Mouse (Mus musculus) right cerebral cortex, adult 18-20 months (tissue): ENCODE measurements around the gene Map3k3.
"Not testable (repeated sequence)": the region's sequence is repeated elsewhere in the genome, so short reads cannot be mapped to it uniquely, and the experiment has no call there.

Source experiments
- DNase-seq: peaks from one replicate; pipeline ENCODE4 v3.0.0; 2022; ENCODE audit warnings: mixed read lengths

Map3k3 gene

DNA sequence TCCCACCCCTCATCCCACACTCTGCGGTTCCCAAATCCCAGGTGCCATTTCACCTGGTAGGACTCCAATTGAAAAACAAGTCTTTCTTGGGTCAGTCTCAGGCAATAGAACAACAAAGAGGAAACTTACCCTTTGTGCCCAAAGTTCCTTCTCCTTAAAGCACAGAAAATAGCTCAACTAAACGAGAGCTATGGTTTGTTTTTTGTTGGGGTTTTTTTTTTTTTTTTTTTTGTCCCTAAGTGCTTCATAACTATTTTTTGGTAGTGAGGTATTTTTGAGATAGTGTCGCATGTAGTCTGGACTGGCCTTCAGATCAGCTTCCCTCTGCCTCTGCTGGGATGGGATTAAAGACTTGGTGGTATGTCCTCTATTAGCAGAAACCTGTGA, 109.7 kb downstream of the Map3k3 start:
- no peak for DNase-seq

DNA sequence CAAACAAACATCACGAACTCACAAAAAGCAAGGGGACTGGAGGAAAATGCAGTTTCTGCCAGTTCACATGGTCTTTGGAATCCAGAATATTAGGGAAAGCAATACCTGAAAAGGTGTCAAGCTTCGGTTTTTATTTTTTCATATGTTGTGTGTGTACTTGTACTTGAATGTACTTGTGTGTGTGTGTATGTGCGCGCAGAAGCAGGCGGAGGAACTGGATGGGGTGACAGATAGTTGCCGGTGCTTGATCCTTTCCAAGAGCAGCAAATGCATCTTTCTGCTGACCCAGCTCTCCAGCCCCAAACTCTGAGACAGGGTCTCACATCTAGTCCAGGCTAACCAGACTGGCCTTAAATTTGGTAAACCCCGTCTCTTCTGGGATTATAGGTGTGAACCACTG, 110.5 kb downstream of the Map3k3 start:
- DNase-seq: no peak

DNA sequence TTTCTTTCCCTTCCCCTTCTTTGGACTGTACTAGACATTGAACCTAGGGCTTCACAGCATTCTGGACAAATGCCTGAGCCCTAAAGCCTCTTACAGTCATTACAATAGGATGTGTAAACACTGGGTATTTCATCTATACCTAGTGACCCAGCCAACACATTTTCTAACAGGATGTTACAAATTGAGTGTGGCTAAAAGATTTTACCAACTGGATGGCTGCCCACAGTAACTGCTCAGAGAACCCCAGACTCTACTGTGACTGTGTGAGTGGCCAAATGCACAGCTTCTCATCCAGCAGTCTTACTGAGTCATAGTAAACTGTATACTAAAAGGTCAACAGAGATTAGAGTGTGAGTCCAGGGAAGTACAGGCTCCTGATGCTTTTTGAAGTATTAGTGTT, 110.9 kb downstream of the Map3k3 start:
- no peak for DNase-seq

DNA sequence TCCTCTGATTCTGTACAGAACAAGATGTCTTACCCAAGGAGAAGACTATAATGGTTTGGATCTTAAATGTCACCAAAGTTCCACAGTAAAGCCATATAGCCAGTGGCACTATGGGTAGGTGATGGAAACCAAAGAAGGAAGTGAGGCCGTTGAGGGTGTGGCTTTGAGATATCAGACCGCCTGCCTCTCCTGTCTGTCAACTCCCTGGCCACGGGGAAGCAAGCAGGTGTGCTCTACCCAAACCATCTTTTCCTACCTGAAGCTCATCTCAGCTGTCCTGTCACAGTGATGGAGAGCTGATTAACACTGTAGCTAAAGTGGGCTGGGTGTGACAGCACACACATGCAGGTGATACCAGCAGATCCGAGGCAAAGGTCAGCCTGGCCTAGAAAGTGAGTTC, 113.9 kb downstream of the Map3k3 start:
- DNase-seq: no peak

DNA sequence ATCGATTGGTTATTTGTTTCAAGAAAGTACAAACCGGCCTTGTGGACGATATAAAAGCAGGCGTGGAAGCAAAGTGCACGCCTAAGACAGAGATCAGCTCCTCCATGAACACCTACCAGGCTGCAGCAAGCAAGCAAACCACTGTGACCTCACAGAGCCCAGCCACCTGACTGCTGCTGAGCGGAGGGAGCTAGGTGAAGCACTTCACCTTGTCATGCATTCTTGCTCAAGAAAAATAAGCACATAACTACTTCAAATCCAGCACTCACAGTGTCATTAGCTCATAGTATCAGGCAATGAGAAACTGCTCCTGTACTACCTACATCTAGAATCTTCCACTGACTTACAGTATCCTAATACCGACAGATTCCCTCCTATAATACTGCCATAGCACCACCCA, 115.6 kb downstream of the Map3k3 start:
- not testable (repeated sequence) for DNase-seq

DNA sequence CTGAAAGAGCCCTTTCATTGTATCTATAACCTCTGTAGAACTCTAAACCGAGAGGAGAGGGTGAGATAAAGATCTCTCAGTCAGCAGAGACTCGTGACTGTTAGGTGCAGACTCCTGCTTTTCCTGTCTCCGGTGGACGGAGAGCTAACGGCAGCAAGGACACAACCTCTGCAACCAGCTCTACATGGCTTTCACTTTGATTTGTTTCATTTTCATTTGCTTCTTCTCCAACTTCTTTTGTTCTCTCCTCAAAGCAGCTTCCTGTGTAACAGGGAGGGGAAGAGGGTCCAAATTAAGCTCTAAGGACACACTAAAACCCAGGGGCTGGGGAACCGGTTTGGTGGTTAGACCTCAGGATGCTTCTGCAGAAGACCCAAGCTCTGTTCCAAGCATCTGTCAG, 116.3 kb downstream of the Map3k3 start:
- no peak for DNase-seq

DNA sequence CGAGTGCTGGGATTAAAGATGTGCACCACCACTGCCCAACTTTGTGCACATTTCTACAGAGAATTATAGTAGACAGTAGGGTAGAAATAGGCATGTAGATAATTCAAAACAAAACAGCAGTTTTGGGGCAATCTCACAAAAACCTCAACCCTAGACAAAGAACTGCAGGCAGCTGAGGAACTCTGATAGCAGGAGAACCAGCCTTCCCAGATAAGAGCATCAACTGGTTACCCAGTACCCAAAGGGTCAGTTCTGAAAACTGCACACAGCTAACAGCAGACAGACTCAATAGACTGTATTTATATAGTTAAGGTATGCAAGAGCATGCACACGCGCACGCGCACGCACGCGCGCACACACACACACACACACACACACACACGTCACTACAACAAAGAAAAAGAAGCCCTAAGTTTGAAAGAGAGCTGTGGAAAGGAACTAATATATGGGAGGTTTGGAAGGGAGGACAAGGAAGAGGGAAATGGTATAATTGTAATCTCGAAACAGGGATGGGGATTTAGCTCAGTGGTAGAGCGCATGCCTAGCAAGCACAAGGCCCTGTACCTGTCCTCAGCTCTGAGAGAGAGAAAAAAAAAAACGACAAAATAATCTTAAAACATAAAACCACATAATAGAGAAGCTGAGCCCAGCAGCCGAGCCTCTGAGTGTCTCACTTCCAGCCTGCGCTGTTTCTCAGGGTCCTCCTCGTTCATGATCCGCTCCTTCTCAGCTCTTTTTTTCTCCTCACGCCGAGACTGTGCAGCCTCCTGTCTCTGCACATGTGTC, 117.1 kb downstream of the Map3k3 start:
- no peak for DNase-seq

DNA sequence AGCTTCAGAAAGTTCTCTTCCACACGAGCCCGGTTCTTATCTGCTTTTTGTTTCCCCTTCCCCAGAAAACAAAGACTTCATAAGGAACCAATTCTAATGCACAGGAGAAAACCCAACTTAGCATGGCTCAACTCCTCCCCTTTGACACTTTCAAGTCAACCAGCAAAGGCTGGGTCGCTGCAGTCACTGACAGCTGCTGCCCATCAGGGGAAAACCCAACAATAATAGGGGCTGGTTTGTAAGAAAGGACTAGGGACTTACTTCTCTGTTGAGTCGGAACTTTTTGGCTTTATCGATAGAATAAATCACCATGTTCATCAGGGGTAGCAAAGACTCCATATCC, 117.7 kb downstream of the Map3k3 start, which contains the start of gene Strada:
Gene Strada, minus strand, starts transcription at position 46 of the 343 bp plus-strand sequence.
- no peak for DNase-seq
